Mouse (Mus musculus) heart, postnatal 0 days (tissue): ENCODE results near the gene Emp1. TPM values are rescaled to one million over a fixed set of nuclear protein-coding genes. Genes with fewer than 3 reads are reported as not detected.

Experiments used
- ATAC-seq: fragments of 200-750 bp; cut with Nextera tagmentation; 2 replicates; pipeline ENCODE4 v1.8.0; 2017; ENCODE audit warnings: low read depth, moderate number of reproducible peaks, moderate library complexity; ENCODE audit not compliant: insufficient read depth
- DNase-seq: peaks from one replicate; pipeline ENCODE4 v3.0.0-alpha.2; 2016; ENCODE audit warnings: low spot score
- H3K27ac ChIP-seq: fragments of 300-500 bp; sonication (generic); 2 replicates; pipeline ENCODE4 v1.5.1; 2014; ENCODE audit warnings: low read depth, mild to moderate bottlenecking
- H3K27me3 ChIP-seq: fragments of 300-500 bp; sonication (generic); 2 replicates; pipeline ENCODE4 v1.6.1; 2014; ENCODE audit warnings: low read length, mixed read lengths; ENCODE audit not compliant: control insufficient read depth, insufficient read depth
- H3K36me3 ChIP-seq: fragments of 300-500 bp; sonication (generic); replicated peaks from 2 replicates; pipeline ENCODE4 v1.6.1; 2014; ENCODE audit warnings: low read length, mixed read lengths; ENCODE audit not compliant: control insufficient read depth, insufficient read depth
- H3K4me1 ChIP-seq: fragments of 300-500 bp; sonication (generic); 2 replicates; pipeline ENCODE4 v1.6.1; 2014; ENCODE audit warnings: antibody characterized with exemption; ENCODE audit not compliant: control insufficient read depth, insufficient read depth
- H3K4me2 ChIP-seq: fragments of 300-500 bp; sonication (generic); 2 replicates; pipeline ENCODE4 v1.6.1; 2014; ENCODE audit warnings: low read depth, mild to moderate bottlenecking, low read length, moderate library complexity
- H3K4me3 ChIP-seq: fragments of 300-500 bp; sonication (generic); 2 replicates; pipeline ENCODE4 v1.5.1; 2014; ENCODE audit warnings: low read depth, low read length
- H3K9ac ChIP-seq: fragments of 300-500 bp; sonication (generic); replicated peaks from 2 replicates; pipeline ENCODE4 v1.6.1; 2014; ENCODE audit warnings: low read depth, low read length, mixed read lengths
- H3K9me3 ChIP-seq: fragments of 300-500 bp; sonication (generic); replicated peaks from 2 replicates; pipeline ENCODE4 v1.6.1; 2016; ENCODE audit warnings: low read length; ENCODE audit not compliant: control insufficient read depth
- CTCF ChIP-seq: IDR thresholded peaks from 2 replicates; pipeline ENCODE4 v1.5.1; 2016; ENCODE audit warnings: antibody characterized with exemption, control low read depth, low read depth
- EP300 ChIP-seq: IDR thresholded peaks from 2 replicates; pipeline ENCODE4 v1.6.1; 2016; ENCODE audit warnings: antibody characterized with exemption, low read depth
- WGBS: fragments of 180-500 bp; shearing (Covaris S2); extraction: QIAGEN DNeasy Blood & Tissue Kit; methylation state at CpG from one replicate; pipeline ENCODE4 v1.1.7; 2014; 5-methylcytosine and 5-hydroxymethylcytosine counted together
- polyA plus RNA-seq: library from polyadenylated mRNA; unstranded; fragments of >200 nt; fragmentation: Nextera tagmentation; extraction: Ambion mirVana; gene quantifications from 2 replicates; pipeline ENCODE4 v1.2.1, GENCODE M21; 2015
- total RNA-seq: library from RNA; depleted of rRNA; stranded (reverse); fragments of >200 nt; gene quantifications from 2 replicates; pipeline ENCODE4 v1.2.3, GENCODE M21; 2014; ENCODE audit warnings: low replicate concordance

Gene Emp1
- total and polyA plus RNA-seq, 2 experiments from 2014 or later: 45.0 to 674 TPM

DNA sequence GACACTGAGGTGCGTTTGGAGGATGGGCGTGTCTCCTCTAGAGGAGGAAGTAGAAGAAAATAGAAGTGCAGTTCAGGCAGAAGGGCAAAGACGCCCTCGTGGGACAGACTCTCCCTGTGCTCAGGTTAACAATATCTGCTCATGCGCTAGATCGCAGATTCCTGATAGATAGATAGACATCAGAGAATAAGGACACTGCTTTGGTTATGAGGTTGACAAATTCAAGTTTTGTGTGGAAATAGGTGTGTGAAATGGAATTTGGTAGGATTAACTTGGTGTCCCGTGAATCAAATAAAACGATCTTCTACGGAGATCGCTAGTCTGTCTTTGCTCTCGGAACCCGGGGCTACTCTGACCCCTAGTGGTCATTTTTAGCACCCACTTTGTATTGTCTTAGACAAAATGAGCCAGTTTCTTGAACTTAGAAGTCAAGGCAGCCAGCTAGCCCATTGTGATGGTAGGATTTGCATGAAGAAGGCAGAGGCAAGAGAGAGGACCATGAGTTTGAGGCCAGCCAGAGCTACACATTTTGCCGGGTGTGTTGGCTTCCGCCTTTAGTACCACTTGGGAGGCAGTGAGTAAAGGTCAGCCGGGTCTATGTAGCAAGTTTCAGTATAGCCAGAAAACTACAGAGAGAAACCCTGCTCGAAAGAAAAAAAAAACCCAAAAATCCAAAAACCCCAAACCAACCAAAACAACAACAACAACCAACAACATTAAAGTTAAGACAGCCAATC is 15.4 kb downstream of the Emp1 start:
- no peaks in the 10 kb centered on the region for H3K9me3 ChIP-seq
- peak; percentile 47 for DNase-seq
- no peaks in the 10 kb centered on the region for H3K27me3 ChIP-seq
- ATAC-seq: 0 out of 2 replicates have a peak, but pooled peaks have one; percentile 39
- H3K36me3 ChIP-seq: peaks cover 30% of the 10 kb centered on the region
- H3K4me1 ChIP-seq: no peaks in the 10 kb centered on the region
- no peak overlapping the region for H3K9ac ChIP-seq
- H3K4me2 ChIP-seq: peak overlapping the region; percentile 48
- H3K4me3 ChIP-seq: peak overlapping the region; percentile 17
- TF ChIP-seq CTCF: peak; percentile 75
- no peak for TF ChIP-seq EP300
- H3K27ac ChIP-seq: no peak overlapping the region
- WGBS: 25% methylated on average over 16 of the region's 16 CpGs

DNA sequence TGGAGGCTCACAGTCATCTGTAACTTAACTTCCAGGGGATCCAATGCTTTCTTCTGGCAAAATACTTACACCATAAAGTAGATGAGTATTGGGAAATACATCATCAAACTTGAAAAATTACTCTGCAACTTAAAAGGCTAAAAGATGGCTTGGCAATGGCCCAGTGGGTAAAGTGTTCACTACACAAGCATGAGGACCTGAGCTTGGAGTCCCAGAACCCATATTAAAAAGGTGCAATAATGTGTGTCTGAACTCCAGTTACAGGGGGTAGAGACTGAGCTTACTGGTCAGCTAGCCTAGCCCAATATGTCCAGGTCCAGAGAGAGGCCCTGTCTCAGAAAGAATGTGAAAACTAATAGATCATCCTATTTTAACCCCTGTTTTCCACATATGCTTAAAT is 21.6 kb downstream of the Emp1 start:
- Histone ChIP-seq H3K27ac (no peak overlapping the region), H3K4me1 (no peaks in the 10 kb centered on the region), H3K4me2 (no peak overlapping the region), H3K9ac (no peak overlapping the region), H3K9me3 (no peaks in the 10 kb centered on the region), H3K36me3 (peaks cover 22% of the 10 kb centered on the region), H3K27me3 (no peaks in the 10 kb centered on the region), H3K4me3 (no peak overlapping the region)
- no peak for DNase-seq
- TF ChIP-seq EP300 (no peak), CTCF (no peak)
- no peak for ATAC-seq

GRCm38 (mm10) chr6:135385738-135386459 is 23.6 kb downstream of the Emp1 start:
- WGBS: 59% methylated on average over 8 of the region's 8 CpGs

DNA sequence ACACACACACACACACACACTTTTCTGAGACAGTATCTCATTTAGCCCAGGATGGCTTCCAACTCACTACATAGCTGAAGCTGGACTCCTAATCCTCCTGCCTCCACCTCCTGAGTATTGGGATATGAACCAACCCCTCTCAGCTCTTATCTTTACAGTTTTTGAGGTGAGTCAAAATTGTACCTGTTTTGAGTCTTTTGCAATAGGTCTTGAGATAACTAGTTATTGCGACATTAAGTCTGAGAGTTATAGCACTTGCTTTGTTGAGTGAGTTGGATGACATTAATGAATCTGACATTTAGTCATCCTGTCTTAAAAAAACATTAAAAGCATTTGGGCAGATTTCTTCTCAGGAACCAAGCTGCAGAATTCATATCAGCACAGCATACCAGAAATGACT is 25.3 kb downstream of the Emp1 start:
- H3K9ac ChIP-seq: no peak overlapping the region
- H3K27me3 ChIP-seq: no peaks in the 10 kb centered on the region
- no peak overlapping the region for H3K4me2 ChIP-seq
- H3K27ac ChIP-seq: no peak overlapping the region
- no peaks in the 10 kb centered on the region for H3K36me3 ChIP-seq
- TF ChIP-seq EP300 (no peak), CTCF (no peak)
- H3K4me1 ChIP-seq: no peaks in the 10 kb centered on the region
- no peaks in the 10 kb centered on the region for H3K9me3 ChIP-seq
- ATAC-seq (no peak), DNase-seq (no peak)
- WGBS: 77% methylated on average over 1 of the region's 1 CpGs
- no peak overlapping the region for H3K4me3 ChIP-seq

More at GRCm38 (mm10) chr6:135385738-135386459, 23.6 kb downstream of the Emp1 start:
- H3K27me3 ChIP-seq: no peaks in the 10 kb centered on the region
- no peaks in the 10 kb centered on the region for H3K9me3 ChIP-seq
- H3K4me2 ChIP-seq: no peak overlapping the region
- ATAC-seq (no peak), DNase-seq (no peak)
- no peak overlapping the region for H3K9ac ChIP-seq
- H3K4me1 ChIP-seq: no peaks in the 10 kb centered on the region
- H3K36me3 ChIP-seq: peaks cover 8% of the 10 kb centered on the region; the same call in 1 of the 2 replicates
- TF ChIP-seq EP300 (no peak), CTCF (no peak)
- no peak overlapping the region for H3K27ac ChIP-seq
- H3K4me3 ChIP-seq: no peak overlapping the region

DNA sequence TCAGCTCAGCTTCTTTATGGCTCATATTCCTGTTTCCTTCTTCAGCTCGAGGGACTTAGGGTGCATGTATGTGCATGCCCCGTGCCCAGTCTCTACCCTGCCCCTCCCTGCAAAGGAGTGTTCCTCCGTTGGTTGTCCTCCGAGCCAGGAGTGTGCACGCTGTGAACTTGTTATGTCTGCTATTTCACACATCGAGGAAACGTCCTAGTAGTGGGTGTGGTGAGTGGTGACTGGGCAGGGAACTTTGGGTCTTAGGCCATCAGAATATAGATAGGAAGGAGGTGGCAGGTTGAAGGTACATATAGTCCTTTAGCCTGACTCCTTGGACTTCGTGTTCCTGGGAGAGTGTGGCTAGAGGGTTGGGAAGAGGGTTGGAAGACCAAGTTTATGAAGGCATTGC is 26.4 kb downstream of the Emp1 start:
- Histone ChIP-seq H3K4me2 (no peak overlapping the region), H3K4me3 (no peak overlapping the region), H3K27ac (no peak overlapping the region), H3K4me1 (no peaks in the 10 kb centered on the region), H3K27me3 (no peaks in the 10 kb centered on the region), H3K9ac (no peak overlapping the region), H3K36me3 (no peaks in the 10 kb centered on the region), H3K9me3 (no peaks in the 10 kb centered on the region)
- 57% methylated on average over 8 of the region's 8 CpGs for WGBS
- TF ChIP-seq CTCF (no peak), EP300 (no peak)
- DNase-seq (no peak), ATAC-seq (no peak)
